Mouse (Mus musculus): ENCODE measurements around the gene H2al1o. TPM values are rescaled to one million over a fixed set of nuclear protein-coding genes. Genes with fewer than 3 reads are reported as not detected.
"Not testable (repeated sequence)": the region's sequence is repeated elsewhere in the genome, so short reads cannot be mapped to it uniquely, and the experiment has no call there.

The H2al1o gene
- polyA plus RNA-seq (2015; fragmentation: Nextera tagmentation; extraction: Ambion mirVana) = not detected in 2 replicates

DNA sequence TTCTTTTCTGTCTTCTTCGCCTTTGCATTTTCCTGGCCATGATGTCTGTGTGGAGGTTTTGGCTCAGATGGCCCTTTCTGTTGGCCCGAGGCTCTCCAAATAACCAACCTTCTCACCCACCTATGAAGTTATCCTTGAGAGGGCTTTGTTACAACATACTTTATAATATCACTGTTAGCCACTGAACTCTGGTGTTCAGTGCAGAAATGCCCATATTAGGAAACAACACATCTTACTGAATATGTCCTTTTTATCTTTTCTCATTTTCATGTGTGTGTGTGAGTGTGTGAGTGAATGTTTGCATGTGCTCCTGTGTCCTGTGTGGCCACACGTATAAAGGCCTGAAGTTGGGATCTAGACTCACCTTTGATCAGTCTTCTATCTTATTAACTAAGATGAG, at the start of gene H2al1o:
H2al1o (minus strand) TSS at position 101 of the 400 bp plus-strand sequence.
- H3K4me3 ChIP-seq (replicated peaks; ENCODE audit: low read depth, low read length); H3K9me3 ChIP-seq (replicated peaks; ENCODE audit: low read length); ATAC-seq (replicated peaks; ENCODE audit: low FRiP score, low read depth); H3K36me3 ChIP-seq (ENCODE audit: insufficient read depth, low read length); H3K27ac ChIP-seq; DNase-seq (ENCODE audit: low spot score); H3K4me1 ChIP-seq (replicated peaks; ENCODE audit: insufficient read depth, low read length); H3K27me3 ChIP-seq (ENCODE audit: insufficient read depth, low read length); H3K9ac ChIP-seq (ENCODE audit: low read depth, low read length); H3K4me2 ChIP-seq (ENCODE audit: low read length): not testable (repeated sequence)
- WGBS = 83% methylated on average over 3 of the region's 3 CpGs

DNA sequence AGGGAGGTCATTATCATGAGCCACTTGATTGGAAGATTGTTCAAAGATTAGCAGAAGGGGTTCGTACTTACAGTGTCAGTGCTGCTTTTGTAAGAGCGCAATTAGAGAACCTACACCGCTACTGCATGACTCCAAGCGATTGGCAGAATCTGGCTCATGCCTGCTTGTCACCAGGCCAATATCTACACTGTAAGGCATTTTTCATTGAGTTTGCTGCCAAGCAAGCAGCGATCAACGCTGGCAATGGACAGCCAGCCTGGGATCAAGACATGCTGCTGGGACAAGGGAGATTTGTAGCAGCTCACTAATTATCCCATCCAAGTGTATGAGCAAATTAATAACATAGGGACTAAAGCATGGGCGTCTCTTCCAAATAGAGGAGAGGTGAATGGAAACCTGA, 25.8 kb upstream of the H2al1o start:
- H3K9me3 ChIP-seq (replicated peaks; ENCODE audit: low read length); H3K4me2 ChIP-seq (ENCODE audit: low read length); H3K27ac ChIP-seq; DNase-seq (ENCODE audit: low spot score); H3K36me3 ChIP-seq (ENCODE audit: insufficient read depth, low read length); ATAC-seq (replicated peaks; ENCODE audit: low FRiP score, low read depth); H3K4me3 ChIP-seq (replicated peaks; ENCODE audit: low read depth, low read length); H3K27me3 ChIP-seq (ENCODE audit: insufficient read depth, low read length); H3K4me1 ChIP-seq (replicated peaks; ENCODE audit: insufficient read depth, low read length); H3K9ac ChIP-seq (ENCODE audit: low read depth, low read length): not testable (repeated sequence)
- 87% methylated on average over 7 of the region's 7 CpGs for WGBS

DNA sequence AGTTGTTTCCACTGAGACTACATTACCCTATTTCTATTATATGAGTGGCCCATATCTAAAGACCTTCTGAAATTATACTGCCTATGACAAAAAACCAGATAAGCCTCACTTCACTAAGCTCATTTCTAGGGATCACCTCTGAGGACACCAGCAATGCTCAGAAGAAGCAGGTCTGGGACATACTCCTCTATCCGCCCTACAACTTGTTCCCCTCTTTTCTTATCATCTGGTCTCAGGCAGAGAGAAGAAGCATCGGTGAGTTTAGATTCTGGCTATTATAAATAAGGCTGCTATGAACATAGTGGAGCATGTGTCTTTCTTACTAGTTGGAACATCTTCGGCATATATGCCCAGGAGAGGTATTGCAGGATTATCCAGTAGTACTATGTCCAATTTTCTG, 35.3 kb downstream of the H2al1o start:
- ATAC-seq (replicated peaks; ENCODE audit: low FRiP score, low read depth) = no peak
- 88% methylated on average over 3 of the region's 3 CpGs for WGBS
- TF ChIP-seq CTCF (IDR thresholded peaks at IDR 0.05; ENCODE audit: low read depth) = no peak

More for the DNA sequence above, 35.3 kb downstream of the H2al1o start:
- Histone ChIP-seq H3K4me1 (replicated peaks; ENCODE audit: insufficient read depth, low read length) (no peaks in the 10 kb centered on the region), H3K27ac (no peak overlapping the region), H3K27me3 (ENCODE audit: insufficient read depth, low read length) (no peaks in the 10 kb centered on the region), H3K36me3 (ENCODE audit: insufficient read depth, low read length) (no peaks in the 10 kb centered on the region), H3K9me3 (replicated peaks; ENCODE audit: low read length) (no peaks in the 10 kb centered on the region), H3K4me3 (replicated peaks; ENCODE audit: low read depth, low read length) (no peak overlapping the region), H3K4me2 (ENCODE audit: low read length) (no peak overlapping the region), H3K9ac (ENCODE audit: low read depth, low read length) (no peak overlapping the region)
- no peak for DNase-seq (ENCODE audit: low spot score)

Other genes with a start within 250 kb of the H2al1o start
- not detected in 2 replicates for gene H2al1k, start 221.8 kb downstream of the H2al1o start, polyA plus RNA-seq (2015; fragmentation: Nextera tagmentation; extraction: Ambion mirVana)
- 1.9 and 2.1 TPM in 2 replicates for gene Cybb, start 84.6 kb downstream of the H2al1o start, polyA plus RNA-seq (2015; fragmentation: Nextera tagmentation; extraction: Ambion mirVana)
- gene Dynlt3, start 90.6 kb upstream of the H2al1o start, polyA plus RNA-seq (2015; fragmentation: Nextera tagmentation; extraction: Ambion mirVana) = 84.6 and 91.8 TPM in 2 replicates

Measured in kidney, postnatal 0 days (tissue).